Mouse (Mus musculus) kidney, postnatal 14 days (tissue): ENCODE measurements at regions not wholly inside any gene's neighbourhood (a gene's known extent, or its start where the extent isn't known, plus 50 kb on each side); places are given as distances from the start of the nearest gene placed in this dataset.

Experiments
- DNase-seq: peaks from one replicate; pipeline ENCODE4 v3.0.0; 2022; ENCODE audit warnings: mixed read lengths

DNA sequence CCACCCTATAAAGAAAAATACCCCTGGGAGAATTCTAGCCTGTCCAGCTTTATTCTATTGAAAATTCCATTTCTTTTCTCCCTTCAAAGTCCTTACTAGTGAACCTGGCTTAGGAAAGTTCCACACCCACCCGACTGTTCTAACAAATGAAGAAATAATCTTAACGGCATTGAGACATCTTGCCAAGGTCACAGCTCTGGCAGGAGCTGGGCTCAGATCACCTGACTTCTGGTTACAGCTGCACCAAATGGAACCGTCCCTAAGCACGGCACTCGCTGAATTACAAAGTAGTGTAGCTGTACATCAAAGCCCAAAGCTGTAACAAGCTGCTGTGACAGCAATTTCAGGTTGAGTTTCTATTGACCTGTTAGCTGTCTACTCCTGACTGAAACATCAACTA lies 74.2 kb upstream of the Gm6657 start:
- peak; percentile 47 for DNase-seq

DNA sequence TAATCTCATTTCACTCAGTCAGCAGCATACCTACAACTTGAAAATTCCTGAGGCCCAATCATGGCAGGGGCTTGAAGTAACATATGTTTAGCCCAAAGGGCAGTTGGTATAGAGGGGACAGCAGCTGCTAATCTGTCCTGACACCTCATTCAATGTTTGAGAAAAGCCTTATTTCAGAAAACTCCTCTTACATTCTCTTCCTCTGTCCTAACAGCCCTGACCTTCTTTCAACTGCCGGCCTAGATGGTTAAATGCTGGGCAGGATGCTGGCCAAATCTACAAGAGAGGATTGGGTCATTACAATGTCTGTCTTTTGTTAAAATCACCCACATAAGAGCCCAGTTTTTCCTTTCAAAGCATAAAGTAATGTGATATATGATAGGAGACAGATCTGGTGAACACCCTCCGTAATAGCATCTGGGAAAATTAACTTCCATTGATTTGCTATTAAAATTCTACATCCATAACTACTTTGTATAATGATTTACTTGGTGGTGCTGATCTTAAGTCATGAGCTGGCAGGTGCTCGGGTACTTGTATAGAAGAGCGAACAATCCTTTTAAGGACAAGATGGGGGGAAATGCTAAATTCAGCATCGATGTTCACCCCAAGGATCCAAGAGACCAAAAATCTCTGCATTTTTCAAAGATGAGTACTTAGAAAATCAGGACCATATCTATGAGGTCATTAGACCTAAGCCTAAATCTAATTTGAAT lies 64.8 kb upstream of the Gm6657 start:
- peak; percentile 18 for DNase-seq

DNA sequence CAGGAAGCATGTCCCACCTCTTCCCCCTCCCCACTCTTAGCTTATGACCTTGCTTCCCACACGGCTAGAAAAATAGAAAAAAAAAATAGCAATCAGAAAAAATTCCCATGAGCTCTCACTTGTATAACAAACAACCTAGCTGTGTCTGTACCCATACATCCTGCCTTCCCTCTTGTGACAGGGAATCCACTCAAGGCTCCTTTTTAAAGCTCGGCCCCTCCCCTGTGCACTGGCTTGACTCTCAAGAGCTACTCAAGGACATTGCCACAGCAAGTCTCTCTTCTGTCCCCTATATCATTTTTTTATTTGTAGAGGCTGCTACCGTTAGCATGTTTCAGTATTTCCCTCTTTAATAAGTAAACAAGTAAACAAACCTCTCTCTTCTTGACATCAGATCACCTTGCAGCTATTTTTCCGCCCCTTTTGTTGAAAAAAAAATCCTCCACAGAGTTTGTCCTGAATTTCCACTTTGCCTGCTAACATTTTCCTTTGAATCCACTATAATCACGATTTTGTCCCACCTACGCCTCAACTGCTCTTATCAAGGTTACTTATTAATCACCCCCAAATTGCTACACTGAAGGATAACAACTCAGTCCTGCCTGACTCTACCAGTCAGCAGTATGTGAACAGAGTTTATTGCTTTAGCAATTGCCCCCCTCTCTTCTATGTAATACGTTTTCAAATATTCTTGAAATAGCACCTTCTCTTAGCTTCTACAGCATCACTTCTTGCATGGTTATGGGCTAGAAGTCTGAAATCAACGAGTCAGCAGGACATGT lies 61.8 kb upstream of the Gm6657 start:
- DNase-seq, result peak; percentile 14

DNA sequence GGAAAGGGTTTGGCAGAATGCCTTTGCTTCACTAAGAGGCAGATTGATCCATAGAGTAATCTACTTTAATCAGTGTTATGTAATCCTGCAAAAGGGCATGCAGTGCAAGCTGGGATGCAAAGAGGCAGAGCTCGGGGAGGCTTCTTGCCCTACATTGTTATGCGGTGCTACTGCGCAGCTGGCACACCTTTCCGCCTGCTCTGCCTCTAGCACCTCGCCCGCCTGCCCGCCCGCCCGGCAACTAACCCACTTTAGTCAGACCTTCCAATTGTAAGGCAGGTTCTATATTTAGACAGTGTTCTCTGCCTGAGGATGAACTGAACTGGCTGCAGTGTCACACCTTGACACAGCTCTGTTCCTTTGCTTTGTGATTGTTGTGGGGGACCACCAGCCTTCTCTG lies 60.7 kb upstream of the Gm6657 start:
- no peak for DNase-seq

DNA sequence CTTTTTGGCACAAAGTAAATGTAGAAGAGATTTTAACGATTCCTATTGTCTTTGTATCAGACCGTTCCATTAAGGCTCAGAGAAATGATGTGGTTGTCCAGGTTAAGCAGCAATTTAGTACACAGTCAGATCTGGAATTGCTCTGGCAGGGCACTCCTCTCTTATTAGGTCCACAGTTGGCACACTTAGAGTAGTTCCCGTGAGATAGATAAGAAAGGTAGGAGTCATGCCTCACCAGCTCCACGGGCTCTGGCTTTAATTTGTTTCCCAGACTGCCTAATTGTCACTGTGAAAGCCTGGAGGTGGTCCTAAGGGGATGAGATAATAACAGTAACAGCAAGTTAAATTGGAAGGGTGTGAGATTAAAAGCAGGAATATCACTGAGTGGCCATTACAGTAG lies 60.1 kb upstream of the Gm6657 start:
- DNase-seq, result no peak

DNA sequence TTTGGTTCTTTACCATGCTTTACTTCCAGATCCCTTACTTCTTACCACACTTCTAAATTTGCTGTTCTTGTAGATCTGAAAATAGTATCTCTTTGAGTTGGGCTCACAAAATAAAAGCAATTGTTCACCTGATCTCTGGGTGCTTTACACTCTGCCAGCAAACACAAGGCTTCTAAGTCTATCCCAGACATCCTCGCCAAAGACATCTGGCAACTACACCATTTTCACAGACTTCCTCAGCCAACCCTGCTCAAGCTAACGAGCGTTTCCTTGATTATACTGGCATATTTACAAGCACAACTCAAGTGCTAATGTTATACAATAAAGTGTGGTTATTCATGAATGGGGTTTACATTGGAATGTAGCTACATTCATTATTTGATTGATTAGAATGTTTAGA lies 56.8 kb upstream of the Gm6657 start:
- no peak for DNase-seq

DNA sequence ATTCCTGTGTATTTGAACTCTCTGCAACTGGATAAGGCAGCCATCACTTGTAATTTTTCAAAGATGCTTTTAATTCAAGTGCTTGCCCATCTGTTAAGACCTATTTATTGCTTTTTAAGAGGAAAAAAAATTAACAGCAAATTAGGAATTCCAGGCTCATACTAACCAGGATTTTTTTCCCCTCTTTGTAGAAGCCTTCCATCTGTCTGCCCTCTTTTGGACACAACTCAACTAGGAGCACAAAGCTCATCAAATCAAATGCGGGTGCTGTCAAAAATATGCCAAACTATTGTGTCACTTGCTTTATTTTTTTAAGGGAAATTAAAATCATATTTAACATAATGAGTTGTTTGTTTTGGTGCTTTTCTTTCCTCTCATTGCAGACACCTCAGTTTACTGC lies 55.6 kb upstream of the Gm6657 start:
- no peak for DNase-seq
